Mouse (Mus musculus): ENCODE data around the gene Bag2. TPM values are rescaled to one million over a fixed set of nuclear protein-coding genes. Genes with fewer than 3 reads are reported as not detected.
A peak's percentile ranks its signal among the peaks of the same experiment; 100 is the strongest.

Gene Bag2
- 15.5 and 18.5 TPM in 2 replicates for polyA plus RNA-seq (2012; rRNA removed)

DNA sequence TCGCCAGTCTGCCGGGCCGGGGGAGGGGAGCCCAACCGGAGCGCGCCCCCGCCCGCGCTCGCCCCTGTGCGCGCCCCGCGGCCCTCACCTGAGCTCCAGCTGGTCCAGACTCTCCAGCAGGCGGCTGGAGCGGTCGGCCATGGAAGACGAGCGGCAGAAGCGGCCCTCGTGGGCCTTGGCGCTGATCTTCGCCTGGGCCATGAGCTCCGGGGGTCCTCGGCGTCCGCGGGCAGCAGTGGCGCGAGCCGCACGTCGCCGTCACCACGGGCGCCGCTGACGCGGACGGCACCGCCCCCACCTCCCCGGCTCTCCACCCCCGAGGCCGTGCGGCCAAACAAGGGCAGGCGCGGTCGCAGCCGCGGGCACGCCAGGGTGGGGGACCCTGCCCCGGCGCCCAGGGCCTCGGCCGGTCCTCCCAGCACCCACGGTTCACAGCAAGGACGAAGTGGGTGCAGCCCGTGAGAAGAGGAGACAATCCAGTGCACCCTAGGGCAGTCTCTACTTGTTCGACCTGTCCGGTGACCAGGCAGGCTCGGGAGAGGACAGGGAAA, at the start of gene Bag2:
TSS of gene Bag2 (minus strand) at position 305 of the 551 bp plus-strand sequence.
- peak; percentile 60 for DNase-seq (ENCODE audit: low read depth)
- TF ChIP-seq POLR2A (IDR thresholded peaks at IDR 0.05; ENCODE audit: borderline replicate concordance, extremely low read depth, insufficient read depth, insufficient read length, poor library complexity, severe bottlenecking) = 0 out of 2 replicates have a peak, but pooled peaks have one; percentile 21
- peak; percentile 10; the same call in 1 of the 2 replicates for TF ChIP-seq CTCF (IDR thresholded peaks at IDR 0.05; ENCODE audit: borderline replicate concordance, extremely low read depth, insufficient read depth, insufficient read length)

DNA sequence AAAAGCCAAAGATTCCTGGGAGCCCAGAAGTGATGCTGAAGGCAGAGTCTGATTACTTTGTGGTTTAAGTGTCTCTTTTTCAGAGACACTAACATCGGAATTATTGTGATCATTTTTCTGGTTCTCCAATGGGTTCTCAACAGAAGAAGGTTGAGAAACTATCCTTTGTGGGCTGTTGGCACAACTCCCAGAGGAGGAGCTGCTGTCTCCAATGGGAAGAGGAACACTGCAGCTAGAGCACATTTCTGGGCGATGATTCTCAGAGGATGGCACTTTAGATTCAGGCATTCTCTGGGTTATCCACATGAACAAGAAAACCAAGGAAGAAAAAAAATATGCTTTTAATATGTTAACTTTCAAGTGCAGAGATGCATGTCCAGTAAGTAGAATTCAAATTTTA, 45.7 kb upstream of the Bag2 start:
- no peak for TF ChIP-seq POLR2A (IDR thresholded peaks at IDR 0.05; ENCODE audit: borderline replicate concordance, extremely low read depth, insufficient read depth, insufficient read length, poor library complexity, severe bottlenecking)
- TF ChIP-seq CTCF (IDR thresholded peaks at IDR 0.05; ENCODE audit: borderline replicate concordance, extremely low read depth, insufficient read depth, insufficient read length) = no peak
- no peak for DNase-seq (ENCODE audit: low read depth)

DNA sequence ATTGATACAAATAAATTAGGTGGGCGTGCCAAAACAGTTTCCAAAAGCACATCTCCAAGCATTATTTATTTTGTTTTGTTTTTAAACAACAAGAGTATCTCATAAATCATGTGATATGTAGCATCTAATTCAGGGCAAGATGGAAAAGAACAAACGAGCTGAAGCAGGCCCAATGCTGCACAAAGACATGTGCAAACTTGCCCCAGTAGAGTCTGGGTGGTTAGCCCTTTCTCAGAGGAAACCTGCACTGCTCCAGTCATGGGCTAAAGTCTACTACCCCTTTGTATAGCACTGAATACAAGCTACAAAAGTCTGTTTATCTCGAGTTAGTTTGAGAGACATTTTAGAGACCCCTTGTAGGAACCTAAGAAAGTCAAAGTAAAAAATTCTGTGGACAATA, 42.0 kb upstream of the Bag2 start:
- no peak for DNase-seq (ENCODE audit: low read depth)
- TF ChIP-seq POLR2A (IDR thresholded peaks at IDR 0.05; ENCODE audit: borderline replicate concordance, extremely low read depth, insufficient read depth, insufficient read length, poor library complexity, severe bottlenecking) (no peak), CTCF (IDR thresholded peaks at IDR 0.05; ENCODE audit: borderline replicate concordance, extremely low read depth, insufficient read depth, insufficient read length) (no peak)

DNA sequence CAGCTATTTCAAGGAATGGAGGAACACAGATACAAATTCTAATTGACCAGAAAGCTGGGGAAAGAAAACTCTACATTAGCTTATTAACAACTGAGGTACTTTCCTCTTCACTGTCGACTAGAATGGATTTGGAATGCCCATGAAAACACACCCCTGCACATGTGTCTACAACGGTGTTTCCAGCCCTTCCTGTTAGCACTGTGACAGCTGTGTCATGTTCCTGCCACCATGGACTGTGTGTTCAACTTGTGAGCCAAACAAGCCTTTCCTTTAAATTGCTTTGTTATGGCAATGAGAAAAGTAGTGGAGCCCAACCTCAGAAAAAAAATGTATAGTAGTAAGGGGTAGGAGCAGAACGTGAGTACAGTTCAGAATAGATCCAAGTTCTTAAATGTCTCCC, 30.9 kb upstream of the Bag2 start:
- DNase-seq (ENCODE audit: low read depth) = no peak
- TF ChIP-seq CTCF (IDR thresholded peaks at IDR 0.05; ENCODE audit: borderline replicate concordance, extremely low read depth, insufficient read depth, insufficient read length) (no peak), POLR2A (IDR thresholded peaks at IDR 0.05; ENCODE audit: borderline replicate concordance, extremely low read depth, insufficient read depth, insufficient read length, poor library complexity, severe bottlenecking) (no peak)

DNA sequence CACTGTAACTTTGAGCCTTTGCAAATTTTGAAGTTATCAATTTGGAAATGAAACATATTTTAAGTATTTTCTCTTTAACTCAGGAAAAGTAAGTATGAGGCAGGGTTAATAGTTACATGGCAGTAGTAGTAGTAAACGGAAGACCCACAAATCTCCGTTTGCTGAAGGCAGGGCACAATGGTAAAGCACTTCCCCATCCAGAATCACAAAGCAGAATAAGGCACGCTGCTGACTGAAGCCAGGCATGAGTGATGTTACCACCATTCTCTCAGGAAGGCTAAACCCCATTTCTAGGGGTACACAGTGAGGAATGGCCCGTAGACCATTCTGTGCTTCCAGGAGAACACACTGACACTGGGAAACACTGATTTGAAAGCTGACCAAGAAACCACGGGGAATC, 30.5 kb upstream of the Bag2 start:
- TF ChIP-seq POLR2A (IDR thresholded peaks at IDR 0.05; ENCODE audit: borderline replicate concordance, extremely low read depth, insufficient read depth, insufficient read length, poor library complexity, severe bottlenecking) = no peak
- TF ChIP-seq CTCF (IDR thresholded peaks at IDR 0.05; ENCODE audit: borderline replicate concordance, extremely low read depth, insufficient read depth, insufficient read length) = no peak
- no peak for DNase-seq (ENCODE audit: low read depth)

DNA sequence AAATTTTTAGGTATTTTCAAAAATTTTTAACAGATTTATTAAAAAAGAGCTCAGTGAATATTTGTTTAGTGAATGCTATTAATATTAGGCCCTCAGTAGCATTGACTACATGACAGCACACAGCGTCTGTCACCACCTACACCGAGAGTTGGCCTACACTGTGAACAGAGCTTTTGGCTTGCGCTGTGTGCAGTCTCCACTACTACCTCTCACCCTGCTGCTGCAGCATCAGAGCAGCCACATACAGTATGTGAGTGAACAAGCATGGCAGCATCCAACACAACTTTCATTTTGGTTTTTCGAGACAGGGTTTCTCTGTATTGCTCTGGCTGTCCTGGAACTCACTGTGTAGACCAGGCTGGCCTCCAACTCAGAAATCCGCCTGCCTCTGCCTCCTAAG, 27.0 kb upstream of the Bag2 start:
- no peak for TF ChIP-seq CTCF (IDR thresholded peaks at IDR 0.05; ENCODE audit: borderline replicate concordance, extremely low read depth, insufficient read depth, insufficient read length)
- TF ChIP-seq POLR2A (IDR thresholded peaks at IDR 0.05; ENCODE audit: borderline replicate concordance, extremely low read depth, insufficient read depth, insufficient read length, poor library complexity, severe bottlenecking) = no peak
- DNase-seq (ENCODE audit: low read depth) = no peak

DNA sequence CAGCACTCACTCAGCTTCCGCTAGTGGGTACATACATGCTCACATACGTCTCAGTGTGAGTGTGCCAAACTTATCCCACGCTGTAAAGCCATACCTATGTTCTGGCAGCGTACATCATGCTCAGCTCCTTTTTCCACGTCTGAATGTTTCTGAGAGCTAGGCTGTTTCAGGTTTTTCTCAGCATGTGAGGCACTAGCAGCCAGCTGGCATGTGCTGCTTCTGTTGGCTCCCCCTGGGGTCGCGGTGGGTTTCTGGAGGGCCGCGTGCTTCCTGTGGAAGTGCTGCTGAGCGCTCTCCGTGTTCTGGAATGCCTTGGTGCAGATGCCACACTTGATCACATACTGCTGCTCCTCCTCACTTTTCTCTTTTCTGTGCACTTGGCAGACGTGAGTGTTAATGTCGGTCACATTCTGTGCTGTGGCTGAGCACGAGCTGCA, 18.6 kb upstream of the Bag2 start:
- TF ChIP-seq CTCF (IDR thresholded peaks at IDR 0.05; ENCODE audit: borderline replicate concordance, extremely low read depth, insufficient read depth, insufficient read length) (no peak), POLR2A (IDR thresholded peaks at IDR 0.05; ENCODE audit: borderline replicate concordance, extremely low read depth, insufficient read depth, insufficient read length, poor library complexity, severe bottlenecking) (no peak)
- peak; percentile 33 for DNase-seq (ENCODE audit: low read depth)

DNA sequence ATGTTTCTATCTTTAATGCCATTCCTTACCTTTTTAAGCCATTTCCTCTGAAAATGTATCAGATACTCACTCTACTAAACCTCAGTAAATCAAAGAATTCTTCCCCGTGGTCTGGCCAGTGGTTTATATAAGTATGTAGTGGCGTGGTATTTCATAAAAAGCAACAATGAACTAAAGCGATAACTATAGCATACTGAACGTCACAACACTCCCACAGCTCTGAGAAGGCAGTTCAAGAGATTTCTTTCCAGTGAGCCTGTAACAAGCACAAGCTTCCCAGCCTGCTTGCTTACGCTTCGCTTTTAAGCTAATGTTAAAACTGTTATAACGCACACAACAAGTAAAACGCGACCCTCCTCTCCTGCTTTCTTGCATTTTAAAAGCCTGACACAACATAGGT, 14.5 kb upstream of the Bag2 start:
- TF ChIP-seq POLR2A (IDR thresholded peaks at IDR 0.05; ENCODE audit: borderline replicate concordance, extremely low read depth, insufficient read depth, insufficient read length, poor library complexity, severe bottlenecking) (no peak), CTCF (IDR thresholded peaks at IDR 0.05; ENCODE audit: borderline replicate concordance, extremely low read depth, insufficient read depth, insufficient read length) (no peak)
- DNase-seq (ENCODE audit: low read depth) = no peak

DNA sequence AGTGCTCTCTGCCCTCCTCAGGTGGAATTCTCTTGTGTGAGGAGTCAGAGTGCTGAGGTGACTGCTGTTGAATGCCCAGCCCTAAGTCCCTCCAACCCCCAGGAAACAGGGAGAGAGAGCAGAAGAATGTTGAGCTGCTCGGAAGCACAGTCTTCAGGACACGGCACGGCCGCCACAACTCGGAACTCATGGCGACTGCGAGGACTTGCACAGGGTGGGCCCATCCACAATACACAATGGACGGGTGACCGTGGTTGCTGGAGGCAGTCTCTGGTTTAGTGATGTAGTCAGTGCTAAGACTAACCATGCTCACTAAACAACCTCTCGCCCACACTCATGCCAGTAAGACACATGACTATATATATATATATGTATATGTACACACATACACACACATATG, 14.0 kb upstream of the Bag2 start:
- DNase-seq (ENCODE audit: low read depth) = no peak
- TF ChIP-seq CTCF (IDR thresholded peaks at IDR 0.05; ENCODE audit: borderline replicate concordance, extremely low read depth, insufficient read depth, insufficient read length) (no peak), POLR2A (IDR thresholded peaks at IDR 0.05; ENCODE audit: borderline replicate concordance, extremely low read depth, insufficient read depth, insufficient read length, poor library complexity, severe bottlenecking) (no peak)

DNA sequence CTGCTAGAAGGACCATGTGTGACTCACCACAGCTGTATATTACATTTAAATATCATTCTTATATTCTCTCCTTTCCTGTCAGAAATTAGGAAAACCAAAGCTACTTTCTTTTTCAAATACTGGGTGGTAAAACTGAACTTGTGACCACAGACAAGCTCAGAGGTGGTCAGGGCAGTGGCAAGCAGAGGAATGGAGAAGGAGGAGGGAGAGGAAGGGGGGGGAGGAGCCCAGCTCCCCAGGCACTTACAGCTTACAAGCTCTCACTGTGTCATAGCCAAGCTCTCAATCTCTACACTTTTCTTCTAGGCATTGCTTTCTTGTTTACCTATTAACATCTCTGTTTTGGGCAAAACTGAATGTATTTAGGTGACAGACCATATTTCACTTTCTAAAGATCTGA, 11.2 kb upstream of the Bag2 start:
- TF ChIP-seq CTCF (IDR thresholded peaks at IDR 0.05; ENCODE audit: borderline replicate concordance, extremely low read depth, insufficient read depth, insufficient read length) = no peak
- TF ChIP-seq POLR2A (IDR thresholded peaks at IDR 0.05; ENCODE audit: borderline replicate concordance, extremely low read depth, insufficient read depth, insufficient read length, poor library complexity, severe bottlenecking) = no peak
- DNase-seq (ENCODE audit: low read depth) = no peak

DNA sequence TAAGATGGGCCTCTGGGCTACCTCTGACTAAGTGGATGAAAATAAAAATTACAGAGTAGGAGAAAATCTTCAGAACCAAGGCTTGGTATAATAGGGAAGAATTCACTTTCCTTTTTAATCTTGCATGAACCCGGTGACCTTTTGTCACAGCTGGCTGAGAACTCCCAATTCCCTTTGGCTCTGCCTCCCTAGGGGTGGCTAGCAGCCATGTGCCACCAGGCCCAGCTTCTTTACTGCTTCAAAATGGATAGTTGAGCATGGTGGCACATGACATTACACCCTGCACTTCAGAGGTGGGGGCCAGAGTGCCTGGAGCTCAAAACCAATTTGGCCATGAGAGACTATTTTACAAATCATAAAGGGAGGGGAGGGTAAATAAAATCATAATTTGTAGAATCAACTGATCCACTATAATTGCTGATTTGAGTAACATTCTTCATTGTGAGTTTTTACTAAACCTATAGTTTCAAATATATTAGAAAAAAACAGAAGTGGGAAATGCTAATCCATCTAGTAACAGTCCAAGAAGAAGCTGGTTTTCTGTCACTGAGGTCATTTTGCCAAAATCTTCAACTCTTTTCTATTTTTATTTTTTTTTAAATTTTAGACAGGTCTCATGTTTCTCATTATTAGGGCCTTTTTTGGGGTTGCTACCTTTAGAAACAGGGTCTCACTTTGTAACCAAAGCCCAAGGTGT, 10.6 kb upstream of the Bag2 start:
- no peak for TF ChIP-seq POLR2A (IDR thresholded peaks at IDR 0.05; ENCODE audit: borderline replicate concordance, extremely low read depth, insufficient read depth, insufficient read length, poor library complexity, severe bottlenecking)

More for the DNA sequence above, 10.6 kb upstream of the Bag2 start:
- no peak for DNase-seq (ENCODE audit: low read depth)
